Mouse (Mus musculus): ENCODE results near the gene Zwilch. TPM values are rescaled to one million over a fixed set of nuclear protein-coding genes. Genes with fewer than 3 reads are reported as not detected.

Gene Zwilch
- polyA plus RNA-seq, 1 experiment from 2014 or later = 5.2 TPM

GRCm38 (mm10) chr9:64122601-64123000, 50.3 kb downstream of the Zwilch start:
- Histone ChIP-seq H3K27ac (no peak overlapping the region), H3K27me3 (replicated peaks) (no peaks in the 10 kb centered on the region), H3K4me3 (no peak overlapping the region), H3K4me2 (no peak overlapping the region), H3K9me3 (no peaks in the 10 kb centered on the region), H3K36me3 (replicated peaks) (no peaks in the 10 kb centered on the region), H3K4me1 (no peaks in the 10 kb centered on the region), H3K9ac (no peak overlapping the region)
- no peak for ATAC-seq (replicated peaks)
- WGBS = 92% methylated on average over 10 of the region's 10 CpGs

GRCm38 (mm10) chr9:64120584-64121277, 52.2 kb downstream of the Zwilch start:
- no peaks in the 10 kb centered on the region for H3K4me1 ChIP-seq
- H3K36me3 ChIP-seq (replicated peaks) = no peaks in the 10 kb centered on the region
- H3K4me2 ChIP-seq = no peak overlapping the region
- no peak overlapping the region for H3K9ac ChIP-seq
- H3K27ac ChIP-seq = no peak overlapping the region
- WGBS = 44% methylated on average over 11 of the region's 11 CpGs
- no peaks in the 10 kb centered on the region for H3K27me3 ChIP-seq (replicated peaks)
- no peaks in the 10 kb centered on the region for H3K9me3 ChIP-seq
- ATAC-seq (replicated peaks) = no peak
- H3K4me3 ChIP-seq = no peak overlapping the region

GRCm38 (mm10) chr9:64119898-64120297, 53.0 kb downstream of the Zwilch start:
- H3K36me3 ChIP-seq (replicated peaks) = no peaks in the 10 kb centered on the region
- no peaks in the 10 kb centered on the region for H3K9me3 ChIP-seq
- no peak overlapping the region for H3K9ac ChIP-seq
- no peak overlapping the region for H3K4me3 ChIP-seq
- 34% methylated on average over 8 of the region's 8 CpGs for WGBS
- H3K4me1 ChIP-seq = no peaks in the 10 kb centered on the region
- H3K4me2 ChIP-seq = no peak overlapping the region
- ATAC-seq (replicated peaks) = no peak
- H3K27ac ChIP-seq = no peak overlapping the region
- no peaks in the 10 kb centered on the region for H3K27me3 ChIP-seq (replicated peaks)

- 65% methylated on average over 3 of the region's 3 CpGs for WGBS
- no peaks in the 10 kb centered on the region for H3K36me3 ChIP-seq (replicated peaks)
- no peaks in the 10 kb centered on the region for H3K9me3 ChIP-seq
- ATAC-seq (replicated peaks) = no peak
- H3K4me3 ChIP-seq = no peak within 1 kb of the TSS
- H3K9ac ChIP-seq = no peak within 1 kb of the TSS
- no peaks in the 10 kb centered on the region for H3K4me1 ChIP-seq
- no peak within 1 kb of the TSS for H3K4me2 ChIP-seq
- no peaks in the 10 kb centered on the region for H3K27me3 ChIP-seq (replicated peaks)
- H3K27ac ChIP-seq = no peak within 1 kb of the TSS
These were observed 56.0 kb downstream of the Zwilch start, which contains the start of gene Lctl for GRCm38 (mm10) chr9:64116876-64117275. Lctl (plus strand) TSS chr9:64117147.

DNA sequence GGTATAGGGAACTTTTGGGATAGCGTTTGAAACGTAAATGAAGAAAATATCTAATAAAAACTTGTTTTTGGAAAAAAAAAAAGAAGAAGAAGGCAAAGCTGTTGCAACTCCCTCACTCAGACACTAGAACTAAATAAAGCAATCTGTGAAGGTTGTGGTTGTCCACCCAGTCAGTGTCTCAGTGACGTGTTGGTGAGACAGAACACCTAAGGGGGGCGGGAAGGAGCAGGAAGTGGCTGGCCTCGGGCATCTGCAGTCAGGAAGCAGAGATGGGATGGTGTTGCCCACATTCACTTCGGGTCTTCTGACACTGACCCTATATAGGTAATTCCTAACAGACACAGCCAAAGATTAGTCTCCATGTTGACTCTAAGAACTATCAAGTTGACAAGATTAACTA, 57.1 kb downstream of the Zwilch start:
- WGBS = 90% methylated on average over 6 of the region's 6 CpGs
- ATAC-seq (replicated peaks) = no peak
- Histone ChIP-seq H3K4me3 (no peak overlapping the region), H3K9me3 (no peaks in the 10 kb centered on the region), H3K4me1 (no peaks in the 10 kb centered on the region), H3K27me3 (replicated peaks) (no peaks in the 10 kb centered on the region), H3K27ac (no peak overlapping the region), H3K9ac (no peak overlapping the region), H3K4me2 (no peak overlapping the region), H3K36me3 (replicated peaks) (no peaks in the 10 kb centered on the region)

DNA sequence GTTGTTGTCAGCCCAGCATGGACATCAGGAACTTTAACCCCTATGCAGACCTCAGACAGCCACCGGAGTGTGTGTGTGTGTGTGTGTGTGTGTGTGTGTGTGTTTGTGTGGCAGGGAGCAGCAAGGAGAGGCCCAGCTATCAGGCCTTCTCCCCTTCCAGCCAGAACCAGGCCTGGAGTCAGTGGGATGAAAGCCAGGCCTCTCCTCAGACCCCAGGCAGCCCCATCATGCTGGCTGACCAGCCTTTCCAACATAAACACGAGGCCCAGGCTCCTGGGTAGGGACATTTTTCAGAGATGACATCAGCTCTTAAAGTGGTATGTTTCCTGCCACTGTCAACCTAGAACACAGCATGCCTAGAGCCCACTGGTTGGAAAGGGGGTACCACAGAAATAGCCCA, 58.3 kb downstream of the Zwilch start:
- H3K36me3 ChIP-seq (replicated peaks) = no peaks in the 10 kb centered on the region
- no peaks in the 10 kb centered on the region for H3K4me1 ChIP-seq
- no peak overlapping the region for H3K9ac ChIP-seq
- no peaks in the 10 kb centered on the region for H3K9me3 ChIP-seq
- ATAC-seq (replicated peaks) = no peak
- no peaks in the 10 kb centered on the region for H3K27me3 ChIP-seq (replicated peaks)
- H3K27ac ChIP-seq = no peak overlapping the region
- H3K4me3 ChIP-seq = no peak overlapping the region
- 58% methylated on average over 2 of the region's 2 CpGs for WGBS
- H3K4me2 ChIP-seq = no peak overlapping the region

- H3K36me3 ChIP-seq (replicated peaks) = no peaks in the 10 kb centered on the region
- H3K9me3 ChIP-seq = no peaks in the 10 kb centered on the region
- no peak overlapping the region for H3K4me2 ChIP-seq
- H3K27me3 ChIP-seq (replicated peaks) = no peaks in the 10 kb centered on the region
- H3K27ac ChIP-seq = no peak overlapping the region
- ATAC-seq (replicated peaks) = no peak
- H3K9ac ChIP-seq = no peak overlapping the region
- 98% methylated on average over 16 of the region's 16 CpGs for WGBS
- H3K4me1 ChIP-seq = no peaks in the 10 kb centered on the region
- H3K4me3 ChIP-seq = no peak overlapping the region
These were observed 62.4 kb downstream of the Zwilch start for GRCm38 (mm10) chr9:64110502-64110901.

DNA sequence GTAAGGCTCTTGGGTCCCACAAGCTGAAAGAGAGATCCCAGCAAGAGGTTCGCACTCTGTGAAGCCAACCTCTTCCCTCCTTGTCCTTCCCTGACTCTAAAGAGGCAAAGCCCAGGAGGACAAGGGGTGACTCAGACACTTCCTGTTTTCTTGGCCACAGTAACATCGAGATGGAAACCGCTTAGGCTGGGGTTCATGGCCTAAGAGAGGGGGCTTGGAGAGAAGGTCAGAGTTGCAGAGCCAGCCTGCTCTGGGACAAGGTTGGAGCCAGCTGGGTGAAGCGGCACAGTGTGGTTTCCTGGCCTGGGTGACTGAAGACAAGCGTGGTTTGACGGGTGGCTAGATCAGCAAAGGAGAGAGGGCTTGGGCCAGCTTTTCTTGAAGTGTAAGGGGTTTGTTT, 67.6 kb downstream of the Zwilch start:
- no peak for ATAC-seq (replicated peaks)
- H3K9ac ChIP-seq = no peak overlapping the region
- H3K4me1 ChIP-seq = no peaks in the 10 kb centered on the region
- no peak overlapping the region for H3K27ac ChIP-seq
- H3K4me3 ChIP-seq = no peak overlapping the region
- no peaks in the 10 kb centered on the region for H3K36me3 ChIP-seq (replicated peaks)
- H3K27me3 ChIP-seq (replicated peaks) = no peaks in the 10 kb centered on the region
- whole genome bisulfite sequencing = 84% methylated on average over 6 of the region's 6 CpGs
- H3K4me2 ChIP-seq = no peak overlapping the region
- no peaks in the 10 kb centered on the region for H3K9me3 ChIP-seq

GRCm38 (mm10) chr9:64100442-64100841, 72.5 kb downstream of the Zwilch start:
- Histone ChIP-seq H3K27me3 (replicated peaks) (no peaks in the 10 kb centered on the region), H3K36me3 (replicated peaks) (no peaks in the 10 kb centered on the region), H3K4me2 (no peak overlapping the region), H3K9ac (no peak overlapping the region), H3K9me3 (no peaks in the 10 kb centered on the region), H3K4me1 (no peaks in the 10 kb centered on the region), H3K4me3 (no peak overlapping the region), H3K27ac (no peak overlapping the region)
- 4% methylated on average over 4 of the region's 4 CpGs for WGBS
- no peak for ATAC-seq (replicated peaks)

- Histone ChIP-seq H3K9me3 (no peaks in the 10 kb centered on the region), H3K27me3 (replicated peaks) (no peaks in the 10 kb centered on the region), H3K4me3 (no peak overlapping the region), H3K4me2 (no peak overlapping the region), H3K36me3 (replicated peaks) (no peaks in the 10 kb centered on the region), H3K27ac (no peak overlapping the region), H3K9ac (no peak overlapping the region), H3K4me1 (peaks cover 6% of the 10 kb centered on the region)
- 66% methylated on average over 4 of the region's 4 CpGs for WGBS
- no peak for ATAC-seq (replicated peaks)
These were observed 74.6 kb downstream of the Zwilch start for GRCm38 (mm10) chr9:64098282-64098681.

DNA sequence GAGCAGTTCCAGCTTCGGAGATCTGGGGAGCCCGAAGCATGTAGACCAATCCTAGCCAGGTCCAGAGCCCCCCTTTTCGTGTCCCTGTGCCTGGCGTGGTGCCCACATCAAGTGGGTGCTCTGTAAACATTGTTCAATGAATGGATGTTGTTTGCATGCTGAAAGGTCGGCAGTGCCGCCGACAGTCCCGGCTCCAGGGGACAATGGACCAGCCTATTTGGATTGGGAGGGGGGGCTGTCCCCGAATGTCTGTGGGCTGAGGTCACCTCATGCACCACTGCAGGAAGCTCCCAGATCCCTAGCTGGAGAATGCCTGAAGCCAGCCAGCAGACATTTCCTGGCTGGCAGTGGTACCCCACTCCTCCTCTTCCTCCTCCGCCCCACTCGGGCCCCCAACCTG, 78.8 kb downstream of the Zwilch start:
- WGBS = 46% methylated on average over 11 of the region's 11 CpGs
- H3K27ac ChIP-seq = no peak overlapping the region
- no peak for ATAC-seq (replicated peaks)
- peaks cover 6% of the 10 kb centered on the region for H3K4me1 ChIP-seq
- H3K9me3 ChIP-seq = no peaks in the 10 kb centered on the region
- H3K4me3 ChIP-seq = no peak overlapping the region
- no peak overlapping the region for H3K9ac ChIP-seq
- no peaks in the 10 kb centered on the region for H3K36me3 ChIP-seq (replicated peaks)
- no peaks in the 10 kb centered on the region for H3K27me3 ChIP-seq (replicated peaks)
- no peak overlapping the region for H3K4me2 ChIP-seq

DNA sequence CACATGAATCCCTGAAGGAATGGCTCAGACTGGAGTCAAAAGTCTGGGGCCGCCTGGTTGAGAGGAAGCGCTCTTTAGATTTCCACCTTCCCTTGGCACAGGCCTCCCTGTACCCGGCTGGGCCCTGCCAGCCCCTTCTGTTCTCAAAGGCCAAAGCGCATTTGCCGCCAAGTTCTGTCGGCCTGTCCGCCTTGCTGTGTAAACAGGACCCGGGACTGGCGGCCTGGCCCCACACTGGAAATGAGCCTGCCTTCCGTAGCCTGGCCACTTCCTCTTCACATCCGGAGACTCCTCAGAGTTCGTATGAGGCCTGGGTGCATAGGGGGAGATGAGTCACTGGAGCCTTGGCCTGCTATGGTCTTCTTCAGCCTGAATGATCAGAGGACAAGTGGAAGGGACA, 83.9 kb downstream of the Zwilch start:
- Histone ChIP-seq H3K9me3 (no peaks in the 10 kb centered on the region), H3K4me2 (no peak overlapping the region), H3K36me3 (replicated peaks) (no peaks in the 10 kb centered on the region), H3K9ac (no peak overlapping the region), H3K4me1 (peaks cover 14% of the 10 kb centered on the region), H3K4me3 (no peak overlapping the region), H3K27me3 (replicated peaks) (peaks cover 10% of the 10 kb centered on the region), H3K27ac (no peak overlapping the region)
- no peak for ATAC-seq (replicated peaks)
- 66% methylated on average over 12 of the region's 12 CpGs for WGBS

- Histone ChIP-seq H3K9ac (no peak overlapping the region), H3K27me3 (replicated peaks) (peaks cover 17% of the 10 kb centered on the region), H3K4me2 (no peak overlapping the region), H3K27ac (no peak overlapping the region), H3K9me3 (no peaks in the 10 kb centered on the region), H3K36me3 (replicated peaks) (no peaks in the 10 kb centered on the region), H3K4me1 (peaks cover 12% of the 10 kb centered on the region), H3K4me3 (no peak overlapping the region)
- 92% methylated on average over 7 of the region's 7 CpGs for WGBS
- no peak for ATAC-seq (replicated peaks)
These were observed 84.6 kb downstream of the Zwilch start for GRCm38 (mm10) chr9:64088346-64088745.

Data from midbrain, embryonic 15.5 days (tissue).